Mouse (Mus musculus) ovary, adult 18-20 months (tissue): ENCODE measurements around the gene Il4i1.
"Not testable (repeated sequence)": the region's sequence is repeated elsewhere in the genome, so short reads cannot be mapped to it uniquely, and the experiment has no call there.

Experiments used
- DNase-seq: peaks from one replicate; pipeline ENCODE4 v3.0.0; 2022; ENCODE audit warnings: low spot score, mixed read lengths

Gene Il4i1

DNA sequence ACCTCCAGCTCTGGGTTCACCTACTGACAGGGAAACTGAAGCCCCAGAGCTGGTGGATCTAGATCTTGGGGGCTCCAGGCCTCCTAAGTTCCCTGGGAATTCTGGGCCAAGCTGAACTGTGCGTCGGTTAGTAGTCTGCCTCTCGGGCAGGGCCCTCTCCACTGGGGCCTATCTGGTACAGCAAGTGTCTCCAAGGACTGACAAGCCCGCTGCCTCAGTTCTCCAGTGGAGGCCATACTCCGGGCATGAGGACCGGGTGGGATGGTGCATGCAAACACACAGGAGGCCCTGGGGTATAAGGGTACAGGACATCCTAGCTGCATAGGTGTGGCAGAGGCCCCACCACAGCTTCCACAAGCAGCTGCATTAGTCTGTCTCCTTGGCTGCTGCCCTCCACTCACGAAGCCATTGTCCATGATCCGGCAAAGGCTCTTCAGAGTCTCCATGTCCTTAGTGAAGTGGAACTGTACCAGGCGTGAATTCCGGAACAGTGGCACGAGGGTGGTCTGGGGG, 47.9 kb downstream of the Il4i1 start:
- no peak for DNase-seq

DNA sequence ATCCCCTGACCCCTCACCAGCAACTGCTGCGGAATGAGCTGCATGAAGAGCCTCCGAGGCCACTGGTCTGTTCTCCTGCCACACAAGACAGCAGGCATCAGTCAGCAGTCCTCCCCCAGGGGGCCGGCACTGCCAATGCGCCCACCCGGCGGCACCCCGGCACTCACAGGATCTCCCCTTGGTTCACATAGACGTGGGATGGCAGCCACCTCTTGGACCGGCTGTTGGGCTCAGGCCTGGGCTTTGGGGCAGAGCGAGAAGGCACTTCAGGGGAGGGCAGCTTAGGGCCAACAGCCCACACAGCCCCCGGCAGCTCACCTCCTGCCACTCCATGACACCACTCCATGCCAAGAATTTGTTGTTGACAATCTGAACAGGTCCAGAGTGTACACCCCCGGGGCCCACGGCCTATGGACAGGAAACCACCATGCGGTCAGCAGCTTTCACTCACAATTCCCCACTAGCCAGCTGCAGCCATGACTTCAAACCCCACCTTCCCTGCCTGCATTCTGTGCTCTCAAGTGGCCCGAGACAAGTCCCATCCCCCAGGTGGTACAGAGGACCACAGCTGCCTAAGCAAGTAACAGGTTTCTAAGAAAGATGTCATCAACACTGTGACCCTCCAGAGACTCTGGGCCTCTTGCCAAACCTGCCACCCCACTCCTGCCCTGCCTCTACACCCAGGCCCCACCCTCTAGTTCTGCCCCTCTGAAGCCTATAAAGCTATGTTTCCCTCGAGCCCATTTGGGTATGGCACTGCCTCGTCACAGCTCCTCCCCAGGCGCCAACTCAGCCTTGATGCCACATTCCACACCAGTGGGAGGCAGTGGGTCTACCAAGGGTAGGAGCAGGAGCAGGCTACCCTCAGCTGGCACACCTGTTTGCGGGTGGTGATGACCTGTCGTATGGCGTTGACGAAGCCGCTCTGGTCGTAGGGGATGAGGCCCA, 48.7 kb downstream of the Il4i1 start:
- no peak for DNase-seq

- peak; percentile 80 for DNase-seq
These were observed 50.3 kb downstream of the Il4i1 start for GRCm38 (mm10) chr7:44866276-44867009.

DNA sequence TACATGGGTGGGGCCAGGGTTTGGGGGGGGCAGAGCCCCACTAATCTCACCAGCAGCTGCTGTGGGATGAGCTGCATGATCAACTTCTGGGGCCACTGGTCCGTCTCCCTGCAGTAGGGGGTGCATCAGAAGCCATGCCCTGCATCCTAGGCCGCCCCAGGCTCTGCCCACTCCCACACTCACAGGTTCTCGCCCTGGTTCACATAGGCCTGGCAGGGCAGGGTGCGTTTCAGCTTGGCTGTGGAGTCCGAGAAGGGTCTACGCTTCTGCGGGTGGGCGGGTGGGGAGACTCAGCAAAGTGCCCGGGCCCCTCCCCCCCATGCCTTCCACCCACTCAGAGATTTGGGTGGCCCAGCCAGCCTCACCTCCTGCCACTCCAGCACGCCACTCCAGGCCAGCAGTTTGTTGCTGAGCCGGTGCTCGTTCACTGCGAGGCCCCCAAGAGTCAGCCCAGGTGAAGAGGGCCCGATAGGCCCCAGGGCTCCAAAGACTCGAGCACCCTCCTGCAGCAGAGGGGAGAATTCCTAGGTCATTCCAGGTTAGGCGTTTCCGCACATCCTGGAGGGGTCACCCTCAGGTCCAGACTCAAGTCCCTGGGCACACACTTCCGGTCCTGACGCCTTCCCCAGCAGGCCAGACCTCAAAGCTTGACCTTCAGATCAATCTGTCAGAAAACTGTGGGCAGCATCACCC, 51.0 kb downstream of the Il4i1 start:
- DNase-seq, result no peak

- no peak for DNase-seq
These were observed 51.6 kb downstream of the Il4i1 start for GRCm38 (mm10) chr7:44867802-44868201.

GRCm38 (mm10) chr7:44868465-44868864, 52.3 kb downstream of the Il4i1 start:
- DNase-seq, result no peak

GRCm38 (mm10) chr7:44868919-44869696, 52.9 kb downstream of the Il4i1 start:
- DNase-seq, result peak; percentile 76

- peak; percentile 94 for DNase-seq
These were observed 53.7 kb downstream of the Il4i1 start, which contains the start of gene Ptov1 for GRCm38 (mm10) chr7:44869697-44870528. Gene Ptov1, minus strand, starts transcription at chr7:44869788.

DNA sequence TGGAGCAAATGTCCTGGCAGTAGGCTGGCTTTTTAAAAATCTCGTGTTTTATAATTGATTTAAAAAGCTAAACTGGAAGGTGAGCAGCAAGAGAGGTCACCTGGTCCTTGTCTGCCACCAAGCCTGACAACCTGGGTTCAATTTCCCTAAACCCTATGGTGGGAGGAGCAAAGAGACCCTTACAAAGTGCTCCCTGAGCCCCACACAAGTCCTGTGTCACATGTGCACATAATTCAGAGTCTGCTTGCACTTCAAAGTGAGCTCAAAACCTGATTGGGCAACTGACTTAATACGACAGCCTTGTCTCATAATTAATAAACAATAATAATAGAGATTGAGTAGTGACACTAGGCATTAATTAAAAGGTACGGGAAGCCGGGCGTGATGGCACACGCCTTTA, 54.4 kb downstream of the Il4i1 start:
- no peak for DNase-seq

DNA sequence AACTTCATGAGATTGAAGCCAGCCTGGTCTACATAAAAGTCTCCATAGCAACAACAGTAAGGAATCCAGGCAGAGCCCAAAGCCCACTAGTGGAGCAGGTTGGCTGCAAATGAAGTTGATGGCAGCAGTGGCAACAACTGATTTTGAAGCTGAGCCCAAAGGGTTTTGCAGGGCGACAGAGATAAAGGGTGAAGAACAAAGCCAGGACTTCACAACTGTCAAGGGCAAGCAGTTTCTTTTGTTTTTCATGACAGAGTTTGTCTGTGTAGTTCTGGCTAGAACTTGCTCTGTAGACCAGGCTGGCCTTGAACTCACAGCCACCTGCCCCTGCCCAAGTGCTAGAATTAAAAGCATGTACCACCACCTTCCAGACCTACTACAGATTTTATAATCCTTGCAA, 55.0 kb downstream of the Il4i1 start:
- no peak for DNase-seq

DNA sequence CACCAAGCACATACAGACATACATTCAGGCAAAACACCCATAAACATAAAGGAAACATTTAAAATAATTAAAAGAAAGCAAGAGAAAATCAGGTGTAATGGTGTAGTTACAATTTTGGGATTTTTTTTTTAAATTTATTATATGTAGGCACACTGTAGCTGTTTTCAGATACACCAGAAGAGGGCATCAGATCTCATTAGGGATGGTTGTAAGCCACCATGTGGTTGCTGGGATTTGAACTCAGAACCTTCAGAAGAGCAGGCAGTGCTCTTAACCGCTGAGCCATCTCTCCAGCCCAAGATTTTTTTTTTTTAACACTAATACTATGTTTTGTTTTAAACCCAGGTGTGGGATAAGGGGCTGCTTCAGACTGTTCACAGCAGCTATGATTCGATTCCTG, 55.6 kb downstream of the Il4i1 start:
- not testable (repeated sequence) for DNase-seq

DNA sequence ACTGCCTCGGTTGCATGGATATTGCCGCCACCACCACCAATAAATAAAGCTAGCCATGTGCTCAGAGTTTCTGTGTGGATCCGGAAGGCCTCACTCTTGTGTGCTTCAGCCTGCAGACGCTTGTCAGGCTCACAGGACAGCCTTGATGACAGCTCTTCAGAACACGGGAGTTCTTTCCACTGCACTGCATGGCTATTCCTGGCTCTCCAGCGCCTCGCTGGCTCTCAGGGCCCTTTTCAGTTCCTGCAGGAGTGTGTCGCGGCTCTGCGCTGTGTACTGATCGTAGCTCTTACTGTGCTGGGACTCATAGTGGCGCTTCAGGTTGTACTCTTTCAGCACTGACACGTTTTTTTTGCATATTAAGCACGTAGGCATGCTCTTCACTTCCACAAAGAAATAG, 61.6 kb downstream of the Il4i1 start:
- DNase-seq, result no peak

- no peak for DNase-seq
These were observed 66.8 kb downstream of the Il4i1 start for GRCm38 (mm10) chr7:44883036-44883435.

- DNase-seq, result no peak
These were observed 68.5 kb downstream of the Il4i1 start for GRCm38 (mm10) chr7:44884637-44885036.

GRCm38 (mm10) chr7:44886964-44887363, 70.8 kb downstream of the Il4i1 start:
- no peak for DNase-seq

GRCm38 (mm10) chr7:44888256-44889105, 72.3 kb downstream of the Il4i1 start:
- no peak for DNase-seq

DNA sequence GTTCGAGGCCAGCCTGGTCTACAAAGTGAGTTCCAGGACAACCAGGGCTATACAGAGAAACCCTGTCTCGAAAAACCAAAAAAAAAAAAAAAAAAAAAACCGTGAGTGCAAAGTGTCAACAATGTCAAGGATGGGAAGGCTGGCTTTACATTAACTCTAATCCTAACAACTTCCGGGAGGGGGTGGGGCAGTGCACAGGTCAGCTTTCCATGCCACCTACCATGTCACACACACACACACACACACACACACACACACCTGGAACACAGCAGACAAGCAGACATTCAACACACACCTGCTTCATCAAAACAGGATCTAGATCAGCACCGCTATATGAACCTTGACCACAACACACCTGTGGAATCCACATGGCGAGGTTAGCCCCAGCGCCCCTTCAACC, 74.0 kb downstream of the Il4i1 start:
- DNase-seq, result no peak
